Mouse (Mus musculus) liver, embryonic 15.5 days (tissue): ENCODE data around the gene Man1b1. TPM values are rescaled to one million over a fixed set of nuclear protein-coding genes. Genes with fewer than 3 reads are reported as not detected.

Source experiments
- ATAC-seq: fragments of 200-750 bp; cut with Nextera tagmentation; 2 replicates; pipeline ENCODE4 v1.8.0; 2017; ENCODE audit warnings: moderate number of reproducible peaks, mild to moderate bottlenecking, moderate library complexity; ENCODE audit not compliant: insufficient read depth
- H3K27ac ChIP-seq: fragments of 300-500 bp; sonication (generic); replicated peaks from 2 replicates; pipeline ENCODE4 v1.5.1; 2015; ENCODE audit warnings: mild to moderate bottlenecking, inconsistent platforms
- H3K27me3 ChIP-seq: fragments of 300-500 bp; sonication (generic); 2 replicates; pipeline ENCODE4 v1.6.1; 2015; ENCODE audit warnings: mild to moderate bottlenecking, inconsistent platforms
- H3K36me3 ChIP-seq: fragments of 300-500 bp; sonication (generic); replicated peaks from 2 replicates; pipeline ENCODE4 v1.6.1; 2015; ENCODE audit warnings: moderate library complexity, mild to moderate bottlenecking, inconsistent platforms
- H3K4me1 ChIP-seq: fragments of 300-500 bp; sonication (generic); replicated peaks from 2 replicates; pipeline ENCODE4 v1.6.1; 2015; ENCODE audit warnings: inconsistent platforms
- H3K4me2 ChIP-seq: fragments of 300-500 bp; sonication (generic); 2 replicates; pipeline ENCODE4 v1.6.1; 2015; ENCODE audit warnings: moderate library complexity, mild to moderate bottlenecking, inconsistent platforms
- H3K4me3 ChIP-seq: fragments of 300-500 bp; sonication (generic); replicated peaks from 2 replicates; pipeline ENCODE4 v1.5.1; 2015; ENCODE audit warnings: mild to moderate bottlenecking, inconsistent platforms
- H3K9ac ChIP-seq: fragments of 300-500 bp; sonication (generic); 2 replicates; pipeline ENCODE4 v1.6.1; 2015; ENCODE audit warnings: moderate library complexity, mild to moderate bottlenecking, inconsistent platforms
- H3K9me3 ChIP-seq: fragments of 300-500 bp; sonication (generic); replicated peaks from 2 replicates; pipeline ENCODE4 v1.6.1; 2016; ENCODE audit warnings: inconsistent platforms
- WGBS: fragments of 180-500 bp; shearing (Covaris S2); methylation state at CpG from one replicate; pipeline ENCODE4 v1.1.7; 2015; ENCODE audit warnings: mixed read lengths; ENCODE audit not compliant: insufficient replicate concordance; 5-methylcytosine and 5-hydroxymethylcytosine counted together
- polyA plus RNA-seq: library from polyadenylated mRNA; unstranded; fragments of >200 nt; fragmentation: Nextera tagmentation; extraction: Ambion mirVana; gene quantifications from 2 replicates; pipeline ENCODE4 v1.2.1, GENCODE M21; 2015

The Man1b1 gene
- polyA plus RNA-seq: 15.9 and 17.1 TPM in 2 replicates

DNA sequence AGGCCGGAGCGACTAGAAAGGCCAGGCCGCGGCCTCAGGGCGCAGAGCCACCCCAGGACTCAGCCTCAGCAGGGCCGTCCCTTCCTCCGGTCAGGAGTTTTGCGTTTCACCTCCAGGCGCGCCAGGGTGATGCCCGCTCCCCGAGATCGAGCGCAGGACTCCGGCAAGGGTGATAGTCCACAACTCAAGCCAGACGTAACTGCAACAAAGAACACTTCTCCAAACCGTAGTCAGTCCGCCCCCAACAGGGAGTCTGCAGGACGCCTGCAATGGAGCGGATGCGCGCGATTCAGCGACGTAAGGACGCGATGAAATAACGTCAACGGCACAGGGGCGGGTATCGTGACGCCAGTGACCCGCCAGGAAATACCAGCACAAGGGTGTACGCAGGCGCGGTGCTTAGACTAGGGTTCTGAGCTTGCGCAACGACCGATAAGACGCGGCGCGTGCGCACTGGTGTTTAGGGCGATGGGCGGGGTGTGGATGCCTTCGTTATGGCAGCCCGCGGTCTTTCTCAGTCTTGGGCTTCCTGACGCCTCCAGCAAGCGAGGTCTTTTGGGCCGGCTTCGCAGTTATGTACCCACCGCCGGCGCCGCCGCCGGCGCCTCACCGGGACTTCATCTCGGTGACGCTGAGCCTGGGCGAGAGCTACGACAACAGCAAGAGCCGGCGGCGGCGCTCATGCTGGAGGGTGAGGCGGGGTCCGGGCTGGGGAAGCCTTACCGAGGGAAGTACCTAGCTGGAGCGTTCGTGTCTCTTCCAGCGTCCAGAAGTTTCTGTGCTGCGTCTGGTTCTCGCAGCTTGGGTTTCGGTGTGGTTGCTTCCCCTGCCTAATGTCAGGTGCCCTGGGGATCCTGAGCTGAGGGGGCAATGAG lies at the start of gene Man1b1:
TSS of gene Man1b1 (plus strand) at position 53 of the 875 bp plus-strand sequence.
- WGBS: under 1% methylated on average over 78 of the region's 78 CpGs
- H3K4me3 ChIP-seq: peak within 1 kb of the TSS; percentile 95
- ATAC-seq: peak; percentile 97
- no peaks in the 10 kb centered on the region for H3K9me3 ChIP-seq
- H3K27ac ChIP-seq: peak within 1 kb of the TSS; percentile 90
- H3K4me2 ChIP-seq: peak within 1 kb of the TSS; percentile 92
- H3K36me3 ChIP-seq: peaks cover 36% of the 10 kb centered on the region
- peaks cover 34% of the 10 kb centered on the region for H3K4me1 ChIP-seq
- H3K27me3 ChIP-seq: no peaks in the 10 kb centered on the region
- peak within 1 kb of the TSS; percentile 94 for H3K9ac ChIP-seq

DNA sequence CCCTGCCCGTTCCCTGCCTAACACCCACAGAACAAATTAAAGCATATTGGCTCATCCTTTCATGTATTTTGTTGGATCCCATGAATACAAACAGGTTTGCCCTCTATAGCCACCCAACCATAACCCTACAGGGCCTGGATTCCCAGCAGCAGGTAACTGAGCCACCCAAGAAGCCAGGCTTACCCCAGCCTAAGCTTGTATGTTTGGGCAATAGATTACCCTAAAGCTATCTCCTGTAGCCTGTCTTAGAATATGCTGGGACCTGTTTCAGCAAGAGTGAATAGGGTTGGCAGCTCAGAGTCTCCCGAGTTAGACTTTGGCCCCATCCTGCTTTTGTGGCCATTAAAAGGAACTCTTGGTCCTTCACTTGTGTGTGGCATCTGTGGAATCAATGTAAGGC lies 46.6 kb upstream of the Man1b1 start:
- no peaks in the 10 kb centered on the region for H3K9me3 ChIP-seq
- no peak for ATAC-seq

DNA sequence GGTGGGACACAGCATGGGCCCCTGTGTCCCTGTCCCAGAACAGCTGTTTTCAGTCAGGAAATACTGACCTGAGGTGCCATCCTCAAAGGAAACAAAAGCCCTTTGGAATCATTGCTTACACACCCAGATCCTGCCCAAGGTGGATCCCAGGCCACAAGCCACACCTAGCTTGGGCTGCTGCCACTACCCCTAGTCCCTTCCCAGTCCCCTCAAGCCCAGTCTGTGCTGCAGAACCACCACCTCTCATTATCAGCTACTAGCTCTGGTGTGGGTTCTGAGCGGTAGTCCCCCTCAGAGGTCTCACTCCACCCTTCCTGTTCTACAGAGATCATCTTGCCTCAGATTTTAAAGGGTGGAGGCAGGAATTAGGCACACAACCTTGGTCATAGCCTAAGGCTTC lies 45.8 kb upstream of the Man1b1 start:
- Histone ChIP-seq H3K27ac (no peak overlapping the region), H3K9me3 (no peaks in the 10 kb centered on the region), H3K9ac (no peak overlapping the region), H3K4me2 (no peak overlapping the region), H3K27me3 (peaks cover 36% of the 10 kb centered on the region), H3K4me3 (no peak overlapping the region), H3K4me1 (peaks cover 16% of the 10 kb centered on the region), H3K36me3 (peaks cover 44% of the 10 kb centered on the region)
- WGBS: 17% methylated on average over 1 of the region's 1 CpGs
- peak; percentile 54; the same call in 1 of the 2 replicates for ATAC-seq

More for the DNA sequence above, 46.6 kb upstream of the Man1b1 start:
- no peak overlapping the region for H3K4me2 ChIP-seq
- 72% methylated on average over 2 of the region's 2 CpGs for WGBS
- peaks cover 28% of the 10 kb centered on the region for H3K27me3 ChIP-seq
- peaks cover 50% of the 10 kb centered on the region for H3K36me3 ChIP-seq
- peaks cover 16% of the 10 kb centered on the region for H3K4me1 ChIP-seq
- H3K27ac ChIP-seq: no peak overlapping the region
- no peak overlapping the region for H3K4me3 ChIP-seq
- no peak overlapping the region for H3K9ac ChIP-seq

DNA sequence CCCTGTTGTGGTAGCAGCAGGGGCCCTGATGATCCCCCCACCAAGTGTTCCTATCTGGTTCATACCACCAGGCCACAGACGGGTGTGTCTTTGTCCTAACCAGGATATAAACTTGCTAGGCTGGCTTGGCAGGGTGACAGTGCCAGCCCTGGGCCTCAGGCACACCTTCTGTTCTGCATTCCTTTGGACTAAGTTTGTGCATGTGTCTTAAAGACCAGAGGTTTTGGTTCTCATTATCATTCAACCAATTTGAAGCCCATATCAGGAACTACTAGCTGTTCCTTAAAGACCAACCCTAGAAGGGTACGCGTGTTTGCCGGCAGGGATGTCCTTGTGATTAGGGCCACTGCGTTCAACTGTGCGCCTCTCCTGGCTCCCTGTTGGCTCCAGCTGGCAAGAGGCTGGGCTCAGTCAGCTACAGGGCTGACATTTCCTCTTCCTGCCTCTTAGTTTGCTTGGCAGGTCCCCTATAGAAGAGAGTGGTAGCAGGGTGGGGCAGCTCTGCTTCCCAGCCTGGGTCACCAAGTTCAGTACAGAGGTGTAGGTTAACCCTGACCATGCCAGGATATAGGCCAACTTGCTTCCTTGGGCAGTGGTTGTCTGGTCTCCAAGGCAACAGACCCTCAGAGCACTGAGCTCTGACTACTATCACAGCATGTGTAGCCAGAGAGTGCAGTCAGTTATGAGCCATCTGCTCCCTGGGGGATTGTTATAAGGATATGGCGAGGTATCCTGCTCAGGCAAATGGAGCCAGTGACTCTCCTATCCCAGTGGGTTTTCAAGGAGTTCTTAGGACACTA lies 45.1 kb upstream of the Man1b1 start:
- peak; percentile 55; the same call in 1 of the 2 replicates for ATAC-seq
- peaks cover 17% of the 10 kb centered on the region for H3K4me1 ChIP-seq
- H3K27me3 ChIP-seq: peaks cover 43% of the 10 kb centered on the region
- 27% methylated on average over 7 of the region's 7 CpGs for WGBS
- H3K27ac ChIP-seq: no peak overlapping the region
- H3K9ac ChIP-seq: no peak overlapping the region
- H3K9me3 ChIP-seq: no peaks in the 10 kb centered on the region
- peaks cover 39% of the 10 kb centered on the region for H3K36me3 ChIP-seq
- peak overlapping the region; percentile 15; the same call in 1 of the 2 replicates for H3K4me2 ChIP-seq
- no peak overlapping the region for H3K4me3 ChIP-seq

DNA sequence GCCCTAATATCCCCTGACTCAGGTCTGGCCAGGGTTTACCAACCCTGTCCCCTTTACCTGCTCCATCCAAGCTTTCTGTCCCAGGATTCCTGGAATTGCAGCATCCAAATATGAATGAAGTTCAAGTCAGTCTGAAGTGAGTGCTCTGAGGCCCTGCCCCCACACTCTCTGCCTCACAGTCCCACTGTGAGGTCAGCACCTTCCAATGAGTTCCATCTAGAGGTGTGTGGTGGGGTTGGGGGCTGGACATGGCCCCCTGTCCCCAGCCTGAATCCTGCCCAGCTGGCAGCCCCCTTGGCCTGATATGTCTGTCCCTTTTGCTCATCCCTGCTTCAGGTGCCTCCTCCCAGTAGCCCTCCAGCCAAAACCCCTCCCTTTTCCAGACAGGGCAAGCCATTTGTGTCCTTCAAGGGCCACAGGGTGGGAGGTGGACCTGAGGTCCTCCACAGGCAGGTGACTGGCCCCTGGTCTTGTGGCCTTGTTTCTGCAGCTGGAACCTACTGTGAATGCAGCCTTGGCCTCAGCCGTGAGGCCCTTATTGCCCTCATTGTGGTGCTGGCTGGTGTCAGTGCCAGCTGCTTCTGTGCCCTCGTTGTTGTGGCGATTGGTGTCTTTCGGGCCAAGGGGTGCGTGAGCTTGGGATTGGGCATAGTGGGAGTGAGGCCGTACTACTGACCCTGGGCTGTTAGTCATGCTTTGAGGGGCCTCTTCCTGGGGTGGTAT lies 44.0 kb upstream of the Man1b1 start, which contains the start of gene Tmem210:
TSS of gene Tmem210 (plus strand) at position 219 of the 723 bp plus-strand sequence.
- peaks cover 53% of the 10 kb centered on the region for H3K27me3 ChIP-seq
- 69% methylated on average over 6 of the region's 6 CpGs for WGBS
- H3K4me1 ChIP-seq: peaks cover 25% of the 10 kb centered on the region
- ATAC-seq: no peak
- H3K36me3 ChIP-seq: peaks cover 29% of the 10 kb centered on the region
- peak within 1 kb of the TSS; percentile 15; the same call in 1 of the 2 replicates for H3K4me2 ChIP-seq
- no peak within 1 kb of the TSS for H3K9ac ChIP-seq
- H3K27ac ChIP-seq: no peak within 1 kb of the TSS
- no peaks in the 10 kb centered on the region for H3K9me3 ChIP-seq
- no peak within 1 kb of the TSS for H3K4me3 ChIP-seq

DNA sequence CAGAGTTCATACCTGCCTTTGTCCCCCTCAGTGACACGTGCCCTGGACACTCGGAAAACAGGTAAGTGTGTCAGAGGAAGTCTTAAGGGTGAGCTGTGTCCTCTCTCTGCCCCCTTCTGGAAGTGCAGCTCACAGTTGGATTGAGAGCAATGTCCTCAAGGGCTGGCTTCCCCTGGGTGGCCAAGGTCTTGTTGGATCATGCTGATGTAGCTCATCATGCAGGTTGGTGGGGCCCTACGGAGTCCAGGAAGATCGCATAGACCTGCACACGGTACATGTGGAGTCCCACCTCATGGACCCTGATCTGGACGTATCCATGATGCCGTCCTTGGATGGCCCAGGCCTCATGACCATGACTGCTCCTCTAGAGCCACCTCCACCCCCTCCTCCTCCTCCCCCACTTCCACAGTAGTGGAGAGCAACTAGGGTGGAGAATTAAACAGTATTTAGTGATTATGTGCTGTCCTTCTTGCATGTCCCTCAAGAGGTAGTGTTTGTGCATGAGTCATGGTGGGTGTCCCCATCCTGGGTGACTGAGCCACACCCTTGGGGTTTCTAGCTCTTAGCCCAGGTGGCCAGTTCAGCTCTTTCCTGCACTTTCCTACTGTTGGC lies 43.3 kb upstream of the Man1b1 start:
- no peak overlapping the region for H3K27ac ChIP-seq
- peaks cover 25% of the 10 kb centered on the region for H3K4me1 ChIP-seq
- no peaks in the 10 kb centered on the region for H3K9me3 ChIP-seq
- H3K27me3 ChIP-seq: peaks cover 61% of the 10 kb centered on the region
- ATAC-seq: no peak
- H3K36me3 ChIP-seq: peaks cover 21% of the 10 kb centered on the region
- H3K9ac ChIP-seq: no peak overlapping the region
- H3K4me3 ChIP-seq: no peak overlapping the region
- no peak overlapping the region for H3K4me2 ChIP-seq
- WGBS: 59% methylated on average over 7 of the region's 7 CpGs

DNA sequence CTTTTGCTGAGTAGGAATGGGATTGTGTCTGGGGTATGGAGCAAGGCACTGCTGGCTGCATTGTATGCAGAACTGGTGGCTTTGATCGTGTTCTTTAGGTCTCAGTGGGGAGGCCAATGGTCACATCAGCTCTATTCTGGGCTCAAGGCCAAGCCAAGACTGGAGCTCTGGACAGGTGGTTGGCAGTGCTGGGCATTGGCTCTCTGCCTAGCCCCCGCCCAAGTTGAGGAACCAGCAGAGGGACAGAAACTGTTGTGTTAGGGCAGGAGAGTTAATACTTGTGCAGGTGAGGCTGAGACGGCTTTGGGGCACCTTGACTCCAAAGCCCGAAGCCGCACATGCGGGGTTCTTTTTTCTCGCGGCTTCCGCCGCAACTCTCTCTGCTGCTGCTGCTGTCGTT lies 42.5 kb upstream of the Man1b1 start, which contains the start of gene Lrrc26:
TSS of gene Lrrc26 (plus strand) at position 265 of the 400 bp plus-strand sequence.
- 13% methylated on average over 11 of the region's 11 CpGs for WGBS
- no peak for ATAC-seq
- H3K4me3 ChIP-seq: no peak within 1 kb of the TSS

DNA sequence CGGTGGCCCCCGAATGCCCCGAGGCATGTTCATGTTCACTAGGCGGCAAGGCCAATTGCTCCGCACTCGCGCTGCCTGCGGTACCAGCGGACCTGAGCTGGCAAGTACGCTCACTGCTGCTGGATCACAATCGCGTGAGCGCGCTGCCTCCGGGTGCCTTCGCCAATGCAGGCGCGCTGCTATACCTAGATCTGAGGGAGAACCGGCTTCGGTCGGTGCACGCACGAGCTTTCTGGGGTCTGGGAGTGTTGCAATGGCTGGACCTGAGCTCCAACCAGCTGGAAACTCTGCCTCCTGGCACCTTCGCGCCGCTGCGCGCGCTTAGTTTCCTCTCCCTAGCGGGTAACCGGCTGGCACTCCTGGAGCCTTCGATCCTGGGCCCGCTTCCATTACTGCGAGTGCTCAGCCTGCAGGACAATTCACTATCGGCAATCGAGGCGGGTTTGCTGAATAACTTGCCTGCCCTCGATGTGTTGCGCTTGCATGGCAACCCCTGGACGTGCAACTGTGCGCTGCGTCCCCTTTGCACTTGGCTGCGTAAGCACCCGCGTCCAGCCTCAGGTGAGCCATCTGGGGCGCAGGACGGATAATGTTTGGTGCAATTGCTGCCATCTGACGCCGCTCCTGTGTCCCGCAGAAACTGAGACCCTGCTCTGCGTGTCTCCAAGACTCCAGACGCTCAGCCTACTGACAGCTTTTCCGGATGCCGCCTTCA lies 41.9 kb upstream of the Man1b1 start:
- Histone ChIP-seq H3K9ac (no peak overlapping the region), H3K36me3 (peaks cover 7% of the 10 kb centered on the region), H3K4me3 (no peak overlapping the region), H3K9me3 (no peaks in the 10 kb centered on the region), H3K27ac (no peak overlapping the region), H3K4me2 (no peak overlapping the region), H3K4me1 (peaks cover 25% of the 10 kb centered on the region), H3K27me3 (peaks cover 75% of the 10 kb centered on the region)
- ATAC-seq: no peak
- 3% methylated on average over 54 of the region's 54 CpGs for WGBS

More for the DNA sequence above, 42.5 kb upstream of the Man1b1 start, which contains the start of gene Lrrc26:
- Histone ChIP-seq H3K4me2 (no peak within 1 kb of the TSS), H3K9ac (no peak within 1 kb of the TSS), H3K4me1 (peaks cover 25% of the 10 kb centered on the region), H3K27ac (no peak within 1 kb of the TSS), H3K9me3 (no peaks in the 10 kb centered on the region), H3K36me3 (peaks cover 13% of the 10 kb centered on the region), H3K27me3 (peaks cover 69% of the 10 kb centered on the region)

DNA sequence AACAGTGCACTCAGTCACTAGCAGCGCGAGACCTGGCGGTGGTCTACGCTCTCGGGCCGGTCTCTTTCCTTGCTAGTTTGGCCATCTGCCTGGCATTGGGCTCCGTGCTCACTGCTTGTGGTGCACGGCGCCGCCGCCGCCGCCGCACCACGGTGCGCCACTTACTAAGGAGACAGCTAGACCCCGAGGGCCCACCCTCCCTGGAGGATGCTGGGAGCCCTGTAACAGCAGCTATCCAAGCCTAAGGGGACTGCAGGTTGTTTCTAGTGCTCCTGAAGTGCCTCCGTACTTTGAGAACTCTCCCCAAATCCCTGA lies 41.4 kb upstream of the Man1b1 start:
- ATAC-seq: no peak
- WGBS: 2% methylated on average over 18 of the region's 18 CpGs
- Histone ChIP-seq H3K4me1 (peaks cover 25% of the 10 kb centered on the region), H3K4me2 (no peak overlapping the region), H3K9ac (no peak overlapping the region), H3K36me3 (peaks cover 2% of the 10 kb centered on the region; the same call in 1 of the 2 replicates), H3K27me3 (peaks cover 80% of the 10 kb centered on the region), H3K27ac (no peak overlapping the region), H3K9me3 (no peaks in the 10 kb centered on the region), H3K4me3 (no peak overlapping the region)
